Comparison of ENCODE assay signal across 8 mouse cellular contexts in genomic region chr4:149719686-149720085, GRCm38 (mm10). TPM values are rescaled to one million over a fixed set of nuclear protein-coding genes. Genes with fewer than 3 reads are reported as not detected.
DNase-seq lines count a peak whose midpoint lies in the region; ATAC-seq and TF ChIP-seq lines count a peak whose summit lies in the region.

No protein-coding gene starts in this region.

- WGBS in forebrain, embryonic 14.5 days = 81% methylated on average over 6 of the region's 6 CpGs
- 84% methylated on average over 6 of the region's 6 CpGs for WGBS in forebrain, embryonic 13.5 days
- 77% methylated on average over 6 of the region's 6 CpGs for whole genome bisulfite sequencing in lung, embryonic 14.5 days
- WGBS in heart, embryonic 10.5 days = 87% methylated on average over 6 of the region's 6 CpGs

- H3K4me3 ChIP-seq in forebrain, embryonic 14.5 days (ENCODE audit: low read depth, low read length) = no peak overlapping the region
- no peak overlapping the region for H3K4me3 ChIP-seq in forebrain, embryonic 13.5 days
- no peak overlapping the region for H3K4me3 ChIP-seq in lung, embryonic 14.5 days (ENCODE audit: low read depth, low read length)
- H3K4me3 ChIP-seq in heart, embryonic 10.5 days = no peak overlapping the region

- peak; percentile 45 for DNase-seq in forebrain, embryonic 14.5 days (ENCODE audit: low spot score)
- peak; percentile 67 for DNase-seq in lung, embryonic 14.5 days
- no peak for DNase-seq in lung, postnatal 25 days (ENCODE audit: low spot score)
- peak; percentile 77 to 88 for DNase-seq in cerebellum, postnatal 14 days
- peak; percentile 51 for DNase-seq in naive thymus-derived CD4-positive, alpha-beta T cell, adult 2 months (ENCODE audit: low read depth)
- DNase-seq in layer of hippocampus, adult 9-11 months = no peak
- DNase-seq in heart, embryonic 10.5 days (ENCODE audit: low spot score) = no peak

- H3K9me3 ChIP-seq in forebrain, embryonic 14.5 days (replicated peaks; ENCODE audit: control insufficient read depth, low read length) = no peaks in the 10 kb centered on the region
- H3K9me3 ChIP-seq in forebrain, embryonic 13.5 days (replicated peaks) = no peaks in the 10 kb centered on the region
- no peaks in the 10 kb centered on the region for H3K9me3 ChIP-seq in lung, embryonic 14.5 days (ENCODE audit: low read depth, low read length)
- no peaks in the 10 kb centered on the region for H3K9me3 ChIP-seq in heart, embryonic 10.5 days

- H3K9ac ChIP-seq in forebrain, embryonic 14.5 days (ENCODE audit: low read length) = no peak overlapping the region
- H3K9ac ChIP-seq in forebrain, embryonic 13.5 days = no peak overlapping the region
- no peak overlapping the region for H3K9ac ChIP-seq in lung, embryonic 14.5 days

- H3K36me3 ChIP-seq in forebrain, embryonic 14.5 days (ENCODE audit: control insufficient read depth, insufficient read depth, low read length) = peaks cover 86% of the 10 kb centered on the region
- H3K36me3 ChIP-seq in forebrain, embryonic 13.5 days (ENCODE audit: poor library complexity, severe bottlenecking) = peaks cover 84% of the 10 kb centered on the region
- H3K36me3 ChIP-seq in lung, embryonic 14.5 days (ENCODE audit: insufficient read depth) = peaks cover 99% of the 10 kb centered on the region
- peaks cover 93% of the 10 kb centered on the region for H3K36me3 ChIP-seq in heart, embryonic 10.5 days

- no peak overlapping the region for H3K4me2 ChIP-seq in forebrain, embryonic 14.5 days (ENCODE audit: low read length)
- no peak overlapping the region for H3K4me2 ChIP-seq in forebrain, embryonic 13.5 days
- H3K4me2 ChIP-seq in lung, embryonic 14.5 days = no peak overlapping the region

- H3K4me1 ChIP-seq in forebrain, embryonic 14.5 days (ENCODE audit: control insufficient read depth, insufficient read depth, low read length) = no peaks in the 10 kb centered on the region
- peaks cover 11% of the 10 kb centered on the region; the same call in 1 of the 2 replicates for H3K4me1 ChIP-seq in forebrain, embryonic 13.5 days
- H3K4me1 ChIP-seq in lung, embryonic 14.5 days (ENCODE audit: insufficient read depth) = no peaks in the 10 kb centered on the region
- H3K4me1 ChIP-seq in heart, embryonic 10.5 days = peaks cover 7% of the 10 kb centered on the region

- ATAC-seq in forebrain, embryonic 14.5 days = no peak
- no peak for ATAC-seq in forebrain, embryonic 13.5 days
- no peak for ATAC-seq in lung, embryonic 14.5 days (ENCODE audit: insufficient read depth)

- TF ChIP-seq CTCF in lung, embryonic 14.5 days (IDR thresholded peaks at IDR 0.05; ENCODE audit: low read depth) = peak; percentile 70

- H3K27ac ChIP-seq in forebrain, embryonic 14.5 days (ENCODE audit: low read depth, low read length) = no peak overlapping the region
- H3K27ac ChIP-seq in forebrain, embryonic 13.5 days = no peak overlapping the region
- no peak overlapping the region for H3K27ac ChIP-seq in lung, embryonic 14.5 days (ENCODE audit: low read depth)
- no peak overlapping the region for H3K27ac ChIP-seq in heart, embryonic 10.5 days

- H3K27me3 ChIP-seq in forebrain, embryonic 14.5 days (replicated peaks; ENCODE audit: control insufficient read depth, insufficient read depth, low read length) = no peaks in the 10 kb centered on the region
- H3K27me3 ChIP-seq in forebrain, embryonic 13.5 days = no peaks in the 10 kb centered on the region
- no peaks in the 10 kb centered on the region for H3K27me3 ChIP-seq in lung, embryonic 14.5 days (ENCODE audit: insufficient read depth, low read length)
- H3K27me3 ChIP-seq in heart, embryonic 10.5 days (ENCODE audit: insufficient read depth, poor library complexity, severe bottlenecking) = no peaks in the 10 kb centered on the region

RNA-seq across cellular contexts. Expression of gene Pik3cd, which starts 17.3 kb away (rescaled TPM):
- polyA plus RNA-seq in forebrain, embryonic 14.5 days (2014; fragmentation: Nextera tagmentation; extraction: Ambion mirVana) = 8.9 and 12.9 TPM in 2 replicates
- polyA plus RNA-seq in forebrain, embryonic 13.5 days (2015; fragmentation: Nextera tagmentation; extraction: Ambion mirVana) = 8.0 and 9.0 TPM in 2 replicates
- polyA plus RNA-seq in lung, embryonic 14.5 days (2014; fragmentation: Nextera tagmentation; extraction: Ambion mirVana) = 4.9 and 5.5 TPM in 2 replicates
- 3.4 and 4.8 TPM in 2 replicates for polyA plus RNA-seq in heart, embryonic 10.5 days (2016; fragmentation: Nextera tagmentation; extraction: Ambion mirVana)

RNA-seq across cellular contexts. Expression of gene Tmem201, which starts 18.2 kb away (rescaled TPM):
- 20.4 and 24.9 TPM in 2 replicates for polyA plus RNA-seq in forebrain, embryonic 14.5 days (2014; fragmentation: Nextera tagmentation; extraction: Ambion mirVana)
- polyA plus RNA-seq in forebrain, embryonic 13.5 days (2015; fragmentation: Nextera tagmentation; extraction: Ambion mirVana) = 31.0 and 34.6 TPM in 2 replicates
- 24.7 and 30.3 TPM in 2 replicates for polyA plus RNA-seq in lung, embryonic 14.5 days (2014; fragmentation: Nextera tagmentation; extraction: Ambion mirVana)
- 43.1 and 54.0 TPM in 2 replicates for polyA plus RNA-seq in heart, embryonic 10.5 days (2016; fragmentation: Nextera tagmentation; extraction: Ambion mirVana)

RNA-seq across cellular contexts. Expression of gene Slc25a33, which starts 54.4 kb away (rescaled TPM):
- polyA plus RNA-seq in forebrain, embryonic 14.5 days (2014; fragmentation: Nextera tagmentation; extraction: Ambion mirVana) = 20.4 and 21.9 TPM in 2 replicates
- polyA plus RNA-seq in forebrain, embryonic 13.5 days (2015; fragmentation: Nextera tagmentation; extraction: Ambion mirVana) = 13.8 and 15.5 TPM in 2 replicates
- 8.7 and 9.6 TPM in 2 replicates for polyA plus RNA-seq in lung, embryonic 14.5 days (2014; fragmentation: Nextera tagmentation; extraction: Ambion mirVana)
- 9.0 and 15.5 TPM in 2 replicates for polyA plus RNA-seq in heart, embryonic 10.5 days (2016; fragmentation: Nextera tagmentation; extraction: Ambion mirVana)

Comparison
In these comparisons a context has a peak if more than half of its experiments do, and no peak if none do; other contexts are left out.
1. DNase-seq: peak in forebrain, embryonic 14.5 days (single experiment), lung, embryonic 14.5 days (single experiment), cerebellum, postnatal 14 days (2 of 2) and naive thymus-derived CD4-positive, alpha-beta T cell, adult 2 months (single experiment); none in lung, postnatal 25 days (single experiment), layer of hippocampus, adult 9-11 months (single experiment) and heart, embryonic 10.5 days (single experiment).